ENCODE assay signal across 10 mouse cellular contexts in genomic region chr3:38663670-38664494, GRCm38 (mm10).
A peak's percentile ranks its signal among the peaks of the same experiment; 100 is the strongest.
DNase-seq lines count a peak whose midpoint lies in the region; ATAC-seq and TF ChIP-seq lines count a peak whose summit lies in the region.
"Had no signal": no experiment of that assay in that cellular context is flagged by ENCODE, and none has a peak within 500 bp of the region (broad histone marks: within the 10 kb centered on the region; RNA-seq: fewer than 3 reads in every experiment).

No protein-coding gene starts in this region.

- no peaks in the 10 kb centered on the region for H3K36me3 ChIP-seq in kidney, adult 2 months (ENCODE audit: control insufficient read depth, insufficient read depth, low read length)
- no peaks in the 10 kb centered on the region for H3K36me3 ChIP-seq in kidney, embryonic 16.5 days (ENCODE audit: insufficient read depth, low read length)
- no peaks in the 10 kb centered on the region for H3K36me3 ChIP-seq in forebrain, postnatal 0 days (ENCODE audit: insufficient read depth)
- H3K36me3 ChIP-seq in midbrain, embryonic 14.5 days (ENCODE audit: control insufficient read depth, insufficient read depth, low read length): no peaks in the 10 kb centered on the region
- H3K36me3 ChIP-seq: liver, embryonic 13.5 days had no signal

- WGBS in kidney, adult 2 months: 61% methylated on average over 17 of the region's 17 CpGs
- 53% methylated on average over 17 of the region's 17 CpGs for WGBS in kidney, embryonic 16.5 days
- WGBS in forebrain, postnatal 0 days: 29% methylated on average over 17 of the region's 17 CpGs
- WGBS in midbrain, embryonic 14.5 days: 6% methylated on average over 17 of the region's 17 CpGs

- no peaks in the 10 kb centered on the region for H3K4me1 ChIP-seq in kidney, adult 2 months (ENCODE audit: control insufficient read depth, insufficient read depth, low read length)
- peaks cover 6% of the 10 kb centered on the region; the same call in 1 of the 2 replicates for H3K4me1 ChIP-seq in kidney, embryonic 16.5 days (ENCODE audit: insufficient read depth, low read length)
- H3K4me1 ChIP-seq in forebrain, postnatal 0 days (ENCODE audit: insufficient read depth): no peaks in the 10 kb centered on the region
- H3K4me1 ChIP-seq in midbrain, embryonic 14.5 days (ENCODE audit: control insufficient read depth, insufficient read depth, low read length): 0 out of 2 replicates have a peak, but pooled peaks cover 3% of the 10 kb centered on the region
- H3K4me1 ChIP-seq: liver, embryonic 13.5 days had no signal

- H3K9me3 ChIP-seq in kidney, embryonic 16.5 days (ENCODE audit: low read length): peaks cover 3% of the 10 kb centered on the region
- no peaks in the 10 kb centered on the region for H3K9me3 ChIP-seq in forebrain, postnatal 0 days (ENCODE audit: low read length)
- no peaks in the 10 kb centered on the region for H3K9me3 ChIP-seq in midbrain, embryonic 14.5 days (ENCODE audit: control insufficient read depth, low read length)
- H3K9me3 ChIP-seq: liver, embryonic 13.5 days had no signal

- no peak for TF ChIP-seq POLR2A in kidney, adult 2 months (IDR thresholded peaks at IDR 0.05; ENCODE audit: low read depth, low read length)

- H3K27ac ChIP-seq in kidney, adult 2 months (ENCODE audit: insufficient read depth, low read depth, low read length): no peak overlapping the region
- no peak overlapping the region for H3K27ac ChIP-seq in kidney, embryonic 16.5 days (ENCODE audit: low read length)
- 0 out of 2 replicates have a peak overlapping the region, but pooled peaks have one; percentile 21 for H3K27ac ChIP-seq in forebrain, postnatal 0 days (ENCODE audit: low read depth, low read length)
- peak overlapping the region; percentile 79 for H3K27ac ChIP-seq in midbrain, embryonic 14.5 days (replicated peaks; ENCODE audit: low read depth, low read length)
- H3K27ac ChIP-seq: liver, embryonic 13.5 days had no signal

- no peak for ATAC-seq in kidney, embryonic 16.5 days (ENCODE audit: low FRiP score, low TSS enrichment)
- peak; percentile 77 for ATAC-seq in forebrain, postnatal 0 days
- peak; percentile 82 for ATAC-seq in midbrain, embryonic 14.5 days (ENCODE audit: low FRiP score, low TSS enrichment)
- ATAC-seq: CD4-positive, CD25-positive, alpha-beta regulatory T cell, adult 4 months had no signal

- H3K4me3 ChIP-seq in kidney, adult 2 months (ENCODE audit: insufficient read depth, low read depth, low read length): no peak overlapping the region
- no peak overlapping the region for H3K4me3 ChIP-seq in kidney, embryonic 16.5 days (ENCODE audit: low read length)
- H3K4me3 ChIP-seq in forebrain, postnatal 0 days (ENCODE audit: low read depth, low read length): no peak overlapping the region
- H3K4me3 ChIP-seq in midbrain, embryonic 14.5 days (replicated peaks; ENCODE audit: low read depth, low read length): 0 out of 2 replicates have a peak overlapping the region, but pooled peaks have one; percentile 1
- H3K4me3 ChIP-seq: liver, embryonic 13.5 days had no signal

- TF ChIP-seq CTCF in kidney, adult 2 months (conservative IDR thresholded peaks at IDR 0.05; ENCODE audit: insufficient read depth, insufficient read length, low read depth, low read length): no peak
- TF ChIP-seq CTCF in forebrain, postnatal 0 days (IDR thresholded peaks at IDR 0.05; ENCODE audit: low read depth): no peak

- DNase-seq in kidney, adult 2 months: peak; percentile 14
- DNase-seq in embryo, embryonic 10 days (ENCODE audit: low spot score): peak; percentile 64
- DNase-seq in forebrain, postnatal 0 days: peak; percentile 61
- peak; percentile 92 for DNase-seq in midbrain, embryonic 14.5 days
- no peak for DNase-seq in c-Kit-positive CD71-positive TER-119-positive erythroid progenitor cells, embryonic 14.5 days (ENCODE audit: low spot score)
- DNase-seq in cerebellum, adult 11-12 months: no peak
- no peak for DNase-seq in urinary bladder, postnatal 36 days (ENCODE audit: low spot score in 2 of 2)
- DNase-seq: liver, embryonic 13.5 days had no signal

- 0 out of 2 replicates have a peak, but pooled peaks cover 1% of the 10 kb centered on the region for H3K27me3 ChIP-seq in kidney, adult 2 months (replicated peaks; ENCODE audit: control insufficient read depth, insufficient read depth, low read length)
- no peaks in the 10 kb centered on the region for H3K27me3 ChIP-seq in kidney, embryonic 16.5 days (ENCODE audit: insufficient read depth, low read length)
- H3K27me3 ChIP-seq in forebrain, postnatal 0 days (ENCODE audit: insufficient read depth, low read length): no peaks in the 10 kb centered on the region
- H3K27me3 ChIP-seq in midbrain, embryonic 14.5 days (ENCODE audit: control insufficient read depth, insufficient read depth, low read length): no peaks in the 10 kb centered on the region
- H3K27me3 ChIP-seq: liver, embryonic 13.5 days had no signal

- no peak overlapping the region for H3K4me2 ChIP-seq in kidney, embryonic 16.5 days (replicated peaks; ENCODE audit: low read depth, low read length)
- peak overlapping the region; percentile 10; the same call in 1 of the 2 replicates for H3K4me2 ChIP-seq in forebrain, postnatal 0 days (ENCODE audit: low read depth)
- peak overlapping the region; percentile 36 for H3K4me2 ChIP-seq in midbrain, embryonic 14.5 days (ENCODE audit: low read length)
- H3K4me2 ChIP-seq: liver, embryonic 13.5 days had no signal

- H3K9ac ChIP-seq in kidney, embryonic 16.5 days (replicated peaks; ENCODE audit: low read length): no peak overlapping the region
- no peak overlapping the region for H3K9ac ChIP-seq in forebrain, postnatal 0 days
- no peak overlapping the region for H3K9ac ChIP-seq in midbrain, embryonic 14.5 days (replicated peaks; ENCODE audit: low read length)
- H3K9ac ChIP-seq: liver, embryonic 13.5 days had no signal

Comparison
In these comparisons a context has a peak if more than half of its experiments do, and no peak if none do; other contexts are left out.
1. DNase-seq: peak in kidney, adult 2 months (single experiment), embryo, embryonic 10 days (single experiment), forebrain, postnatal 0 days (single experiment) and midbrain, embryonic 14.5 days (single experiment); none in c-Kit-positive CD71-positive TER-119-positive erythroid progenitor cells, embryonic 14.5 days (single experiment), cerebellum, adult 11-12 months (single experiment) and urinary bladder, postnatal 36 days (0 of 2).
2. H3K27ac ChIP-seq: peak in forebrain, postnatal 0 days (single experiment) and midbrain, embryonic 14.5 days (single experiment); none in kidney, adult 2 months (single experiment) and kidney, embryonic 16.5 days (single experiment).